Mouse (Mus musculus): Measurements from ENCODE around the gene Dusp8. TPM values are rescaled to one million over a fixed set of nuclear protein-coding genes. Genes with fewer than 3 reads are reported as not detected.

The Dusp8 gene
- polyA plus RNA-seq, 1 experiment from 2014 or later: 11.4 TPM

DNA sequence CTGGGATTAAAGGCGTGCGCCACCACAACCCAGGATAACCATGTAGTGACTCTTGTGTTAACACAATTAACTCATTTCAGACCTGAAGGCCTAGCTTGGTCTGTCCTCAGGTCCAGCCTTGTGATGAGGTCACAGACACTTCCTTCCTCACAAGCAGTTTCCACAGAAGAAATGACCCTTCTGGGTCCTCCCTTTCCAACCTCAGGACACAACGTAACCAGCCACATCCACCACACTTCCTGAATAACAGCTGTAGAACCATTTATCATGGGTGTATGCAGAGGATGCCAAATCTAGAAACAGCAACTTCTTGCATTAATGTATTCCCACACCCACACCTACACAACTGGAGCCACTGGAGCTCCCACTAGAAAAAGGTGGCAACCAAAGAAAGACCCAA is 54.9 kb downstream of the Dusp8 start:
- Histone ChIP-seq H3K9me3 (no peaks in the 10 kb centered on the region), H3K4me2 (no peak overlapping the region), H3K4me3 (no peak overlapping the region), H3K27me3 (replicated peaks) (no peaks in the 10 kb centered on the region), H3K27ac (replicated peaks) (no peak overlapping the region), H3K4me1 (peaks cover 61% of the 10 kb centered on the region), H3K9ac (no peak overlapping the region), H3K36me3 (no peaks in the 10 kb centered on the region)
- WGBS: 76% methylated on average over 3 of the region's 3 CpGs
- ATAC-seq (ENCODE audit: extremely low read depth, insufficient number of reproducible peaks, low FRiP score, low TSS enrichment): no peak

DNA sequence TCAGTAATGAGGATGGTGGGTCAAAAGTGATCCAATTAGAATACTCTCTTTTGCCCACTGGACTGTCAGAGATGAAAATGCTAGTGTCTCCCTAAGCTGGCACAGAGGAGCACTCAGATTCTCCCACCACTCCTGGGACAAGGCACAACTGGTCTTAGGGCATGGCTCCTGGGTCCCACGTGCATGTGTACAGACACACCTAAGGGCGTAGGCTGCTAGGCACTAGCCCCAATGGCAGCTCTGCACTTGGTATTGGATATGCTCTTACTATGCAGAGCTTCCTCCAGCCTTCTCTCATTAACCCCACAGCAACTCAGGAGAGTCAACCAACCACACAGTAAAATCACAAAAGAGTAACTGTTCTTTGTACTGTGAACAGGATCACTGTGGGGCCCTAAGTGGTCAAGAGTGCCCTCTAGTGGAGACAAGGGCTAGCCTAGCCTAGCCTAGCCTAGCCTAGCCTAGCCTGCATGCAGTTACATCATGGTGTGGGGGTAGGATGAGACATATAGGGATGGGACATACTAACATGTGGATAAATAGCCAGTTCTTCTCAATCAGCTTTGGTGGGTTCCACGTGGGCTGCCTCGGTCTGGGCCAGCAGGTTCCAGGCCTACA is 58.0 kb downstream of the Dusp8 start:
- Histone ChIP-seq H3K27me3 (replicated peaks) (no peaks in the 10 kb centered on the region), H3K9ac (no peak overlapping the region), H3K9me3 (no peaks in the 10 kb centered on the region), H3K36me3 (0 out of 2 replicates have a peak, but pooled peaks cover 3% of the 10 kb centered on the region), H3K4me1 (peaks cover 62% of the 10 kb centered on the region), H3K4me2 (no peak overlapping the region), H3K4me3 (no peak overlapping the region), H3K27ac (replicated peaks) (no peak overlapping the region)
- ATAC-seq (ENCODE audit: extremely low read depth, insufficient number of reproducible peaks, low FRiP score, low TSS enrichment): no peak; the same call in 1 of the 2 replicates
- WGBS: 74% methylated on average over 4 of the region's 4 CpGs

DNA sequence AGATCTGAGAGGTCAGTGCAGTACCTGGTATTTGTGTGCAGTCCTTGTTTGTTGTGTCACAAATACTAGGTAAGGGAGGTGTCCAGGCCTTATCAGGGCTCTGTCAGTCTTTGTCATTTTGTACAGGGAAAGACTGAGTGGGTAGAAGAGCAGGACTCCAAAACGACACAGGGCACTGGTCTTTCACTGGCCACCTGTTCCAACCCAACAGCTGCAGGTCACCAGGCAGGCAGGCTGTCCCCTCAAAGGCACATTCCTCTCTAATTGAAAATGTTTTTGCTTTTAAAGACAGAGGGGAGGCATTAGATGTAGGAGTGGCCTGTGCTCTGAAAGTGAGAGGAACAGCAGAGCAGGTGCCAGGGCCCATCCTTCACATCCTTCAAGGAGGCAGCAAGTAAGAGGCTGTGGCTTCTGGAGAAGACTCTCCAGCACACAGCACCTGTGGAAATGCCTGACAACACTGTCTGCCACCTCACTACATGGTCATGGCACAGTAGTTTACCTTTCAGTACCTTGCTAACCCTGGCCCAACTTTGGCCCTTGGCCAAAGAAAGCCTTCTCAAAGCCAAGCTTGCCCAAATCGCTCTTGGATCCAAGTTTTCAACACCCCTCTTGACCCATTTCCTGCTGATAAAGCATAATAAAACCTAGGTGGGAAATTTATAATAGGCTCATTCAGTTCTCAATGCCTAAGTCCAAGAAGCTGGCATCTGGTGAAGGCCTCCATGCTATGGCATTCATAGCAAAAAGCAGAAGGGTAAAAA is 60.4 kb downstream of the Dusp8 start:
- ATAC-seq (ENCODE audit: extremely low read depth, insufficient number of reproducible peaks, low FRiP score, low TSS enrichment): no peak
- H3K27me3 ChIP-seq (replicated peaks): no peaks in the 10 kb centered on the region
- no peak overlapping the region for H3K27ac ChIP-seq (replicated peaks)
- H3K9ac ChIP-seq: no peak overlapping the region
- 52% methylated on average over 2 of the region's 2 CpGs for WGBS
- no peak overlapping the region for H3K4me2 ChIP-seq
- H3K36me3 ChIP-seq: 0 out of 2 replicates have a peak, but pooled peaks cover 3% of the 10 kb centered on the region
- H3K9me3 ChIP-seq: no peaks in the 10 kb centered on the region
- no peak overlapping the region for H3K4me3 ChIP-seq
- H3K4me1 ChIP-seq: peaks cover 47% of the 10 kb centered on the region

DNA sequence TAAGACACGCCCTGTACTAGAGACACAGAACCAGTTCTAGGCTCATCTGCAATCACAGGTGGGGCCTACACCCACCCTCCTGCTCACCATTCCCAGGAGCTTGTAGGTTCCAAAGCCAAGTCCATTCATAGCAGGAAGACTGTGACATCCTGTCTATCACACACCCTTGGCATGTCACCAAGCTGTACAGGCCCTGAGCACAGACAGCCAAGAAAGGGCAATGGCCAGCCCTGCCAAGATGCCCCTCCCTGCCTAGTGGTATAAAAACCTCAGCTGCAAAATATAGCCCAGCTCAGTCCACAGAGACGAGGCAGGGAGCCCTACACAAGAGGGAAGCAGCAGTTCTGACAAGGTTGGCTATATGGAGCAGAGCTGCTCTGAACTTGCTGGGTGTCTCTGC is 61.4 kb downstream of the Dusp8 start:
- Histone ChIP-seq H3K4me2 (no peak overlapping the region), H3K9me3 (no peaks in the 10 kb centered on the region), H3K36me3 (0 out of 2 replicates have a peak, but pooled peaks cover 3% of the 10 kb centered on the region), H3K4me1 (peaks cover 39% of the 10 kb centered on the region), H3K4me3 (no peak overlapping the region), H3K9ac (no peak overlapping the region), H3K27me3 (replicated peaks) (no peaks in the 10 kb centered on the region), H3K27ac (replicated peaks) (0 out of 2 replicates have a peak overlapping the region, but pooled peaks have one; percentile 32)
- 62% methylated on average over 2 of the region's 2 CpGs for WGBS
- no peak for ATAC-seq (ENCODE audit: extremely low read depth, insufficient number of reproducible peaks, low FRiP score, low TSS enrichment)

DNA sequence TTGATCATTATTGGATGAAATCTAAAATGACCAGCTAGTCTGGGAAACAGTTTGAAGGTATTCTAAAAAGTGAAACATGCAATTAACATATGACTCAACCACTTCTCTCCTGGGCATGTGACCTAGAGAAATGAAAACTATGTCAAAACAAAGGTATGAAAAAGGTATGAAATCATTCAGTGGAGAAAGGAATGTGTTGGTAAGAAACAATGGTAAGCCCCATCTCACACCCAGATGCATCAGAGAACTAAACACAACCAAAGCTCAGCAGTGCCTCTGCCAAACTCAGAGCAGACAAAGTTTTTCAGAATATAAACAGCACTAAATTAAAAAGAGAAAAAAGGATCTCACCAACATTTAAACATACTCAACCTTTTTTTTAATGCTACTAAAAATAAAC is 65.6 kb downstream of the Dusp8 start:
- H3K36me3 ChIP-seq: 0 out of 2 replicates have a peak, but pooled peaks cover 3% of the 10 kb centered on the region
- no peak overlapping the region for H3K4me3 ChIP-seq
- ATAC-seq (ENCODE audit: extremely low read depth, insufficient number of reproducible peaks, low FRiP score, low TSS enrichment): no peak
- H3K27me3 ChIP-seq (replicated peaks): no peaks in the 10 kb centered on the region
- peaks cover 39% of the 10 kb centered on the region for H3K4me1 ChIP-seq
- no peaks in the 10 kb centered on the region for H3K9me3 ChIP-seq
- no peak overlapping the region for H3K9ac ChIP-seq
- H3K27ac ChIP-seq (replicated peaks): no peak overlapping the region
- no peak overlapping the region for H3K4me2 ChIP-seq

Other genes starting within 250 kb of the Dusp8 start
- gene Tollip, start 177.3 kb downstream of the Dusp8 start, polyA plus RNA-seq (2015; fragmentation: Nextera tagmentation; extraction: Ambion mirVana): 34.1 and 35.6 TPM in 2 replicates
- gene Brsk2, start 146.1 kb downstream of the Dusp8 start, polyA plus RNA-seq (2015; fragmentation: Nextera tagmentation; extraction: Ambion mirVana): 0.35 and 0.48 TPM in 2 replicates
- 42.8 and 48.4 TPM in 2 replicates for gene Mob2, start 34.8 kb downstream of the Dusp8 start, polyA plus RNA-seq (2015; fragmentation: Nextera tagmentation; extraction: Ambion mirVana)
- not detected in 2 replicates for gene Gm45618, start 24.9 kb upstream of the Dusp8 start, polyA plus RNA-seq (2015; fragmentation: Nextera tagmentation; extraction: Ambion mirVana)
- not detected in 2 replicates for gene Gm39115, start 40.2 kb upstream of the Dusp8 start, polyA plus RNA-seq (2015; fragmentation: Nextera tagmentation; extraction: Ambion mirVana)
- not detected in 2 replicates for gene Gm45337, start 48.8 kb upstream of the Dusp8 start, polyA plus RNA-seq (2015; fragmentation: Nextera tagmentation; extraction: Ambion mirVana)
- gene Gm29735, start 61.3 kb upstream of the Dusp8 start, polyA plus RNA-seq (2015; fragmentation: Nextera tagmentation; extraction: Ambion mirVana): not detected in 2 replicates
- gene Gm4553, start 69.9 kb upstream of the Dusp8 start, polyA plus RNA-seq (2015; fragmentation: Nextera tagmentation; extraction: Ambion mirVana): not detected in 2 replicates
- not detected in 2 replicates for gene Krtap5-2, start 80.2 kb upstream of the Dusp8 start, polyA plus RNA-seq (2015; fragmentation: Nextera tagmentation; extraction: Ambion mirVana)
- gene Gm10153, start 94.5 kb upstream of the Dusp8 start, polyA plus RNA-seq (2015; fragmentation: Nextera tagmentation; extraction: Ambion mirVana): not detected in 2 replicates
- gene Krtap5-3, start 105.5 kb upstream of the Dusp8 start, polyA plus RNA-seq (2015; fragmentation: Nextera tagmentation; extraction: Ambion mirVana): not detected in 2 replicates
- not detected in 2 replicates for gene Gm7579, start 116.0 kb upstream of the Dusp8 start, polyA plus RNA-seq (2015; fragmentation: Nextera tagmentation; extraction: Ambion mirVana)
- gene Krtap5-5, start 134.1 kb upstream of the Dusp8 start, polyA plus RNA-seq (2015; fragmentation: Nextera tagmentation; extraction: Ambion mirVana): not detected in 2 replicates
- gene Gm40460, start 145.2 kb upstream of the Dusp8 start, polyA plus RNA-seq (2015; fragmentation: Nextera tagmentation; extraction: Ambion mirVana): not detected in 2 replicates
- gene Gm2431, start 162.5 kb upstream of the Dusp8 start, polyA plus RNA-seq (2015; fragmentation: Nextera tagmentation; extraction: Ambion mirVana): not detected in 2 replicates
- not detected in 2 replicates for gene Gm4559, start 178.5 kb upstream of the Dusp8 start, polyA plus RNA-seq (2015; fragmentation: Nextera tagmentation; extraction: Ambion mirVana)
- not detected in 2 replicates for gene Krtap5-1, start 201.3 kb upstream of the Dusp8 start, polyA plus RNA-seq (2015; fragmentation: Nextera tagmentation; extraction: Ambion mirVana)
- not detected in 2 replicates for gene Krtap5-4, start 207.7 kb upstream of the Dusp8 start, polyA plus RNA-seq (2015; fragmentation: Nextera tagmentation; extraction: Ambion mirVana)

All from heart, embryonic 13.5 days (tissue).